Mouse (Mus musculus): ENCODE data around the gene Olfr218. TPM values are rescaled to one million over a fixed set of nuclear protein-coding genes. Genes with fewer than 3 reads are reported as not detected.
"Not testable (repeated sequence)": the region's sequence is repeated elsewhere in the genome, so short reads cannot be mapped to it uniquely, and the experiment has no call there.

Olfr218 gene
- polyA plus RNA-seq (2014; fragmentation: Nextera tagmentation; extraction: Ambion mirVana), result not detected in 2 replicates

DNA sequence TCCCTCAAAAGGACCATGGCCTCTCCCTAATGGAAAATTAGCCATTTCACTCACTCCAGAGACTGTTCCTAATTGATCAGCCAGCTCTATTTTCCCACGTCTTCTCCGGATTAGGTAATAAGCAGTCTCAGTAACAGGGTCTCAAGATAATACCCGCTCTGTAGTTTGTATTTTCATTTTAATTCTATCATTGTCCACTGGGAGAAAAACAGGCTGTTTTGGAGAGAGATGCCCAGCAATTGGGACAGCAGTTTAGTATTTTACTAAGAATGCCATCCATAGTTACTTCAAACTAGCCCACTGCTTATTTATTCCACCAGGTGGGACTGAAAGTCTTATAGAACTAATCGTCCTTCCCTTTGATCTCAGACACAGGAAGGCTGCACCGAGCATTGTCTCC is at the start of gene Olfr218:
Gene Olfr218 (plus strand): TSS at position 301 of the 400 bp plus-strand sequence.
- 75% methylated on average over 5 of the region's 5 CpGs for WGBS
- no peak for ATAC-seq (ENCODE audit: low FRiP score, low TSS enrichment)

DNA sequence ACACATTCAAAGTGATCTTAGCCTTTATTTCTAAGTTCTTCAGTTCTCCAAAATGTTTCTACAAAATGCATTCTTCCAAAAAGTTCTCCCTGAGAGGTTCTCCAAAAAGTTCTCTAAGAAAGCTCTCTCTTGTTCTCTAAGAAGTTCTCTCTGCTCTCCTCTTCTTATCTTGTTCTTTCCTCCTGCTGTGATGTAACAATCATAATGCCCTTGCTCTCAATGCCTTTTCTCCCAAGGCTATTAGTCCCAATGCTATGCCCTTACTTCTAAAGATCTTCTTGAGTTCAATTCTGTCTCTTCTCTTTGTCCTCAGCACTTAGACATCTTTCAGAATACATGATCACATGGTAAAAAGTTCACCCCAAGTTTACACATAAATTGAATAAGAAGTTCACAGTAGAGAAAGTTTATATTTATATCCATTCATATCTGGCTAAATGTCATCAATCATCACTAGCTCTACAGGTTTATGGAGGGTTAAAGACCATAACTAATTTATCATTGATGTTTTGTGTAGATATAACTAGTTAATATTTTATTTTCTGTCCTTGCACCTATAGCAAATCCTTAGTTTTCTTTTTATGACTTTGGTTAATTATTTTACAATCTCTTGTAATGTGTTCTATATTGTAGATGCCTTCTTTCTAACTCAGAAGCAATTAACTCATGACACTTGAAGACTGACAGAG is 23.3 kb upstream of the Olfr218 start:
- H3K4me3 ChIP-seq (ENCODE audit: low read length), result no peak overlapping the region
- no peaks in the 10 kb centered on the region for H3K9me3 ChIP-seq (ENCODE audit: control insufficient read depth, low read length)
- no peak overlapping the region for H3K4me2 ChIP-seq (replicated peaks; ENCODE audit: low read depth, low read length)
- no peak overlapping the region for H3K9ac ChIP-seq (ENCODE audit: low read depth, low read length)
- H3K36me3 ChIP-seq (ENCODE audit: control insufficient read depth, insufficient read depth, low read length), result no peaks in the 10 kb centered on the region
- no peak for ATAC-seq (ENCODE audit: low FRiP score, low TSS enrichment)
- H3K27ac ChIP-seq (ENCODE audit: low read depth, low read length), result no peak overlapping the region
- no peaks in the 10 kb centered on the region for H3K27me3 ChIP-seq (ENCODE audit: control insufficient read depth, insufficient read depth, low read length)
- no peaks in the 10 kb centered on the region for H3K4me1 ChIP-seq (ENCODE audit: control insufficient read depth, insufficient read depth, low read length)

More for the DNA sequence above, at the start of gene Olfr218:
- no peak within 1 kb of the TSS for H3K9ac ChIP-seq (ENCODE audit: low read depth, low read length)
- no peaks in the 10 kb centered on the region for H3K27me3 ChIP-seq (ENCODE audit: control insufficient read depth, insufficient read depth, low read length)
- no peak within 1 kb of the TSS for H3K4me3 ChIP-seq (ENCODE audit: low read length)
- no peaks in the 10 kb centered on the region for H3K9me3 ChIP-seq (ENCODE audit: control insufficient read depth, low read length)
- no peak within 1 kb of the TSS for H3K4me2 ChIP-seq (replicated peaks; ENCODE audit: low read depth, low read length)
- H3K36me3 ChIP-seq (ENCODE audit: control insufficient read depth, insufficient read depth, low read length), result no peaks in the 10 kb centered on the region
- H3K4me1 ChIP-seq (ENCODE audit: control insufficient read depth, insufficient read depth, low read length), result no peaks in the 10 kb centered on the region
- H3K27ac ChIP-seq (ENCODE audit: low read depth, low read length), result no peak within 1 kb of the TSS

DNA sequence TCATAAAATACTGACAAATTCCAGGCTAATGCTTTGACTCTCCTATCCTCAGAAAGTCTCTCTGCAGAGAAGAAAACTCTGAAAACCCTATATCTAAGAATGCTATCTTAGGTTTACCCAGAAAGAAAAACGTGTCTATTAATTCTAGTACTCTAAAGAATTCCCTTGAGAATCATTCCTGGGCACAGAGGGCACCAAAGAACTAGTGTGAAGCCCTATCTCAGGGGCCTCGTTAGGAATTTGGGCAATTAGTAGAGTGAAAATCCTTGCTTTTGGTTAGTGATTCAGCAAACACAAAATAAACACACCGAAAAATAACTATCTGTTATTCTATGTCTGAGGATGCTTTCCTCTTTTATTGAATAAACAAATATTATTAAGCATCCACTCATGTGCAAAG is 7.1 kb upstream of the Olfr218 start, which contains the start of gene Olfr1406:
Gene Olfr1406 (minus strand): TSS at position 101 of the 400 bp plus-strand sequence.
- H3K36me3 ChIP-seq (ENCODE audit: control insufficient read depth, insufficient read depth, low read length), result no peaks in the 10 kb centered on the region
- no peak within 1 kb of the TSS for H3K9ac ChIP-seq (ENCODE audit: low read depth, low read length)
- no peak within 1 kb of the TSS for H3K27ac ChIP-seq (ENCODE audit: low read depth, low read length)
- ATAC-seq (ENCODE audit: low FRiP score, low TSS enrichment), result no peak
- H3K4me2 ChIP-seq (replicated peaks; ENCODE audit: low read depth, low read length), result no peak within 1 kb of the TSS
- H3K27me3 ChIP-seq (ENCODE audit: control insufficient read depth, insufficient read depth, low read length), result no peaks in the 10 kb centered on the region
- no peaks in the 10 kb centered on the region for H3K9me3 ChIP-seq (ENCODE audit: control insufficient read depth, low read length)
- 72% methylated on average over 3 of the region's 3 CpGs for WGBS
- H3K4me3 ChIP-seq (ENCODE audit: low read length), result no peak within 1 kb of the TSS
- no peaks in the 10 kb centered on the region for H3K4me1 ChIP-seq (ENCODE audit: control insufficient read depth, insufficient read depth, low read length)

DNA sequence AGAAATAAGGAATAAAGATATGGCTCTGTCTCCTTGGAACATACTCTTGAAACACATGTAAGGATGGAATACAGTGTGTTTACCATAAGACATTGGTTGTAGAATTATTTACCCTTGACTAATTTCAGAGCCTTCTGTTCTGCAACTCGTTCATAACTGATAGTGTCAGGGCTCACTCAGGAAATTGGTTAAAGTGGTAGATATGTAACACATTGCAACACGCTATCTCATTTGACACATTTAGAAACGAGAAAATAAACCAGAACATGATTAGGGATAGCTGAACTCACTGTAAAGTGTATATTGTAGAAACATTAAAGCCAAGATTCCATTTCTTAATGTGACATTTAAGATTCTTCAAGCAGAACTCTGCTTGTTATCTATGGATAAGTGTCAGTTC is 5.5 kb upstream of the Olfr218 start:
- Histone ChIP-seq H3K9me3 (ENCODE audit: control insufficient read depth, low read length) (no peaks in the 10 kb centered on the region), H3K4me1 (ENCODE audit: control insufficient read depth, insufficient read depth, low read length) (no peaks in the 10 kb centered on the region), H3K4me3 (ENCODE audit: low read length) (no peak overlapping the region), H3K36me3 (ENCODE audit: control insufficient read depth, insufficient read depth, low read length) (no peaks in the 10 kb centered on the region), H3K27ac (ENCODE audit: low read depth, low read length) (no peak overlapping the region), H3K4me2 (replicated peaks; ENCODE audit: low read depth, low read length) (no peak overlapping the region), H3K9ac (ENCODE audit: low read depth, low read length) (no peak overlapping the region), H3K27me3 (ENCODE audit: control insufficient read depth, insufficient read depth, low read length) (no peaks in the 10 kb centered on the region)
- no peak for ATAC-seq (ENCODE audit: low FRiP score, low TSS enrichment)
- WGBS, result 71% methylated on average over 3 of the region's 3 CpGs

DNA sequence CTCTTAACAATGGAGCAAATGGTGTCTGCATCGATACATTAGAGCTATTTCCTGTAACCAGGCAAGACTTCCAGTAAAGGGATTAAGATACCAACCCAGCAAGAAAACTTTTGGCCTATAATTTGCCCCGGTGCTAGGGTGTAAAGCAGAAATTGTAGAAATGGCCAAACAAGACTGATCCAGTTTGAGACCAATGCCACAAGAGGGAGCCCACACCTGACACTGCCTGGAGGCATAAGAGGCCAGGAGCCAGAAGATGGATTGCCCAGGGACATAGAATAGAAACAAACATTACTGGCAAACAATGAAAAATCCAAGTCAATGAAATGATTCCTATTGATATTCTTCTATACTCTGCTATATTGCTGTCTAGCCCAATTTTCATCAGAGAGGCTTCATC is 1.2 kb upstream of the Olfr218 start:
- no peaks in the 10 kb centered on the region for H3K9me3 ChIP-seq (ENCODE audit: control insufficient read depth, low read length)
- no peaks in the 10 kb centered on the region for H3K4me1 ChIP-seq (ENCODE audit: control insufficient read depth, insufficient read depth, low read length)
- H3K9ac ChIP-seq (ENCODE audit: low read depth, low read length), result no peak overlapping the region
- no peak overlapping the region for H3K4me2 ChIP-seq (replicated peaks; ENCODE audit: low read depth, low read length)
- 77% methylated on average over 2 of the region's 2 CpGs for WGBS
- no peak overlapping the region for H3K4me3 ChIP-seq (ENCODE audit: low read length)
- ATAC-seq (ENCODE audit: low FRiP score, low TSS enrichment), result no peak
- H3K36me3 ChIP-seq (ENCODE audit: control insufficient read depth, insufficient read depth, low read length), result no peaks in the 10 kb centered on the region
- H3K27me3 ChIP-seq (ENCODE audit: control insufficient read depth, insufficient read depth, low read length), result no peaks in the 10 kb centered on the region
- H3K27ac ChIP-seq (ENCODE audit: low read depth, low read length), result no peak overlapping the region

DNA sequence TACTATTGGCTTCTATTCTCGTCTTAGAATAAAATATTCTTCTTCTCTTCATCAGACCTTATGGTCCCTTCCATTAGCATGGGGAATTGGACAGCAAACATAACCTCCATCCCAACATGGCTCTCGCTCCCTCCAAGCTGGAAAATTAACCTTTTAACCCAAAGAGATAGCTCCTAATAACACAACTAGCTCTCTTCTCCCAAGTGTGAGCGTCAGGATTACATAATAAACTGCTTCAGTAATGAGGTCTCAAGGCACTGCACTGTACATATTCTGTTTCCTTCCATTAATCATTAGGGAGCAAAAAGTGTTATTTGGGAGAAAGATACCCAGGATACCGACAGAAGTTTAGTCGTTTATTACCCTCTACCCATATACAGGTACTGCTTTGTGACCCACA is 14.5 kb downstream of the Olfr218 start, which contains the start of gene Olfr1404:
Gene Olfr1404 (plus strand): TSS at position 301 of the 400 bp plus-strand sequence.
- Histone ChIP-seq H3K36me3 (ENCODE audit: control insufficient read depth, insufficient read depth, low read length) (no peaks in the 10 kb centered on the region), H3K9me3 (ENCODE audit: control insufficient read depth, low read length) (no peaks in the 10 kb centered on the region), H3K4me3 (ENCODE audit: low read length) (no peak within 1 kb of the TSS), H3K9ac (ENCODE audit: low read depth, low read length) (no peak within 1 kb of the TSS), H3K27me3 (ENCODE audit: control insufficient read depth, insufficient read depth, low read length) (no peaks in the 10 kb centered on the region), H3K27ac (ENCODE audit: low read depth, low read length) (no peak within 1 kb of the TSS), H3K4me2 (replicated peaks; ENCODE audit: low read depth, low read length) (no peak within 1 kb of the TSS), H3K4me1 (ENCODE audit: control insufficient read depth, insufficient read depth, low read length) (no peaks in the 10 kb centered on the region)
- 75% methylated on average over 5 of the region's 5 CpGs for WGBS
- no peak for ATAC-seq (ENCODE audit: low FRiP score, low TSS enrichment)

DNA sequence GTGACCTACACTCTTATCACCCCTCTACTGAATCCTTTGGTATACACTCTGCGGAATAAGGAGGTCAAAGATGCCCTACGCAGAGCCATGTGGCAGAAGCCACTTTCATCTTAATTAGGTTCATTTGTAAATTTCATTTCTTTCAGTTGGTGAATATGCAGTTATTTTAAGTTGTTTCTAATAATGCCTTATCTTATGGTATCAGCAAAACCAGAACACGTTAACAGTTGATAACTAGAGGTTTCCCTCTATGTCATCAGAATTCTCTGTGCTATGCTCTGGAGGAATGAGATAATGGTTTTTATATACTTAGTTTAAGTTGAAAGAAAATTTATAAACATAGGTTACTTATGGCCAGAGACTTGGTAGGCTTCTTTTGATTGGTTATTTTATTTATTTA is 18.9 kb downstream of the Olfr218 start:
- H3K27ac ChIP-seq (ENCODE audit: low read depth, low read length), result no peak overlapping the region
- ATAC-seq (ENCODE audit: low FRiP score, low TSS enrichment), result no peak
- no peaks in the 10 kb centered on the region for H3K4me1 ChIP-seq (ENCODE audit: control insufficient read depth, insufficient read depth, low read length)
- 88% methylated on average over 3 of the region's 3 CpGs for WGBS
- H3K4me2 ChIP-seq (replicated peaks; ENCODE audit: low read depth, low read length), result no peak overlapping the region
- no peak overlapping the region for H3K9ac ChIP-seq (ENCODE audit: low read depth, low read length)
- no peaks in the 10 kb centered on the region for H3K36me3 ChIP-seq (ENCODE audit: control insufficient read depth, insufficient read depth, low read length)
- H3K9me3 ChIP-seq (ENCODE audit: control insufficient read depth, low read length), result no peaks in the 10 kb centered on the region
- no peaks in the 10 kb centered on the region for H3K27me3 ChIP-seq (ENCODE audit: control insufficient read depth, insufficient read depth, low read length)
- H3K4me3 ChIP-seq (ENCODE audit: low read length), result no peak overlapping the region

DNA sequence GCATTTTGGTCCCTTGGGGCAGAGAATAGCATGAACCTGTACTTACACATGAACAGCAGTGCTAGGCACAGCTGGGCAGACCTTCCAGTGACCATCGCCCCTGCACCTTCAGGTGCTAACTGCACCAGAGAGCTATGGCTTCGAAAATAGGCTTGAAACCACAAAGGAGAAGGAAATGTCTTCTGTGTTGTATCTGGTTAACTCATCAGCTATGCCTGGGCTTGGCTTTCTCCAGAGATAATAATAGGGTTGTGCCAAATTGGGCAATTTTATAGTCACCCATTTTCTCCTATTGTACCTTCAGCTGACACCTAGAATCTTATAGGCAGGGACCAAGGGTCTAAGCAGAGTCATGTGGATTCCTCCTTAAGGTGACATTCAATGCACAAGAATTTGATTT is 29.5 kb downstream of the Olfr218 start, which contains the start of gene Fcer1a:
Gene Fcer1a (minus strand): TSS at position 134 of the 400 bp plus-strand sequence.
- Histone ChIP-seq H3K9ac (ENCODE audit: low read depth, low read length) (no peak within 1 kb of the TSS), H3K27ac (ENCODE audit: low read depth, low read length) (no peak within 1 kb of the TSS), H3K27me3 (ENCODE audit: control insufficient read depth, insufficient read depth, low read length) (no peaks in the 10 kb centered on the region), H3K4me1 (ENCODE audit: control insufficient read depth, insufficient read depth, low read length) (no peaks in the 10 kb centered on the region), H3K4me3 (ENCODE audit: low read length) (no peak within 1 kb of the TSS), H3K4me2 (replicated peaks; ENCODE audit: low read depth, low read length) (no peak within 1 kb of the TSS), H3K36me3 (ENCODE audit: control insufficient read depth, insufficient read depth, low read length) (no peaks in the 10 kb centered on the region), H3K9me3 (ENCODE audit: control insufficient read depth, low read length) (no peaks in the 10 kb centered on the region)
- 76% methylated on average over 2 of the region's 2 CpGs for WGBS
- ATAC-seq (ENCODE audit: low FRiP score, low TSS enrichment), result no peak

DNA sequence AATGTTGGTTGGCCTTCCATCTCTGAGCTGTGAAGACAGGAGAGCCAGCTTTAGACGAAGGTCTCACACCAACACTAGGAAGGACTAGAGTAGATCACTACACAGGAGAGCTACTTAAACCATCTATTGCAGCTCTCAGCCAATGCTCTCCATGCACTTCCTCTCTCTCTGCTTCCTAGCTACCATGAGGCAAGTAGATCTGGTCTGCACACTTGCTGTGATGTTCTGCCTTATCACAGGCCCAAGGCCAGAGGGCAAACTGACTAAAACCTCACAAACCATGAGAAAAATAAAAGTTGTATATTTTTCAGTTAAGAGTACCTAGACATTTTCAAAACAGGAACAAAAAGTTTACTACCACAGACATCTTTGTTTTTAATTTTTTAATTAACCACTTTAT is 39.4 kb downstream of the Olfr218 start:
- H3K4me2 ChIP-seq (replicated peaks; ENCODE audit: low read depth, low read length); ATAC-seq (ENCODE audit: low FRiP score, low TSS enrichment); H3K4me1 ChIP-seq (ENCODE audit: control insufficient read depth, insufficient read depth, low read length); H3K36me3 ChIP-seq (ENCODE audit: control insufficient read depth, insufficient read depth, low read length); H3K4me3 ChIP-seq (ENCODE audit: low read length); H3K9ac ChIP-seq (ENCODE audit: low read depth, low read length); H3K27me3 ChIP-seq (ENCODE audit: control insufficient read depth, insufficient read depth, low read length); H3K9me3 ChIP-seq (ENCODE audit: control insufficient read depth, low read length); H3K27ac ChIP-seq (ENCODE audit: low read depth, low read length): not testable (repeated sequence)
- WGBS, result 78% methylated on average over 1 of the region's 1 CpGs
